Mouse (Mus musculus): ENCODE results near the gene Eprs. TPM values are rescaled to one million over a fixed set of nuclear protein-coding genes. Genes with fewer than 3 reads are reported as not detected.
"Not testable (repeated sequence)": the region's sequence is repeated elsewhere in the genome, so short reads cannot be mapped to it uniquely, and the experiment has no call there.

Gene Eprs
- 10 to 100 TPM; 66.7 to 76.4 (median 71.5) TPM for total RNA-seq (2022)

DNA sequence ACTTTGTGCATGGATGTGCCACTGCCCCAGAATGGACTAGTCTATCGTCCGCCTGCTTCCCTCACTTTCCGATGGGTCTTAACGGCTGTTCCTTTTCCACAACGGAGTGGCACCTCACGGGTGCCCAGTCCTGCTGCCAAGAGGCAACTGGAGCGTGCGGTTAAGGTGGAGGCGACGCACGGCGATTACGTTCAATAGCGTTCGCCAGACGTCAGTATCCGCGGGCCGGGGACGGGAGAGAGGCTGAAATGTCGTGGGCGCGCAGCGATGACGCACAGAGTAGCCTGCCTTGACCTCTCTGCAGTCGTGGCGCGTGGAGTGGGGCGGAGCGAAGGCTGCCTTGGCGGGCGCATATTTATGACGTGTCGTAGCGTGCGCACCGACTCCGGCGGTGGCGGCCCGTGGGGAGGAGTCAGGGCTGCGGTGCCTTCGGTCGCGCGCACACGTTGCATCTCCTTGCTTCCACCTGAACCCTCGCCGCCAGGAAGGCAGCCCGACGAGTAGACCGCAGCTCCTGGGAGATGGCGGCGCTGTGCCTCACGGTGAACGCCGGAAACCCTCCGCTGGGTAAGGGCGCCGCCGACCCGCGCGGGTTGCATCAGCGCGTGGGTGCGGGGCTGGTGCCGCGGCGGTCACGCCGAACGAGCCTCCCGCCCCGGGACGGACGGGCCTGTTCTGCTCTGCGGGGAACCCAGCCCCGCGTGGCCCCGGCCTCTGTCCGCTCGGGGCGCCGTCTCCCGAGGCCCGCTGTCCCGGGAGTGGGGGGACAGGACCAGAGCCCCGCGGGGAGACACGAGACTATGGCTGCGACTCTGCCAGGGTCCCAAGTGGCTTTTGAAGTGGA is at the start of gene Eprs:
TSS of gene Eprs (plus strand) at position 368 of the 844 bp plus-strand sequence.
- peak; percentile 99 for DNase-seq (ENCODE audit: low spot score in 2 of 2)

DNA sequence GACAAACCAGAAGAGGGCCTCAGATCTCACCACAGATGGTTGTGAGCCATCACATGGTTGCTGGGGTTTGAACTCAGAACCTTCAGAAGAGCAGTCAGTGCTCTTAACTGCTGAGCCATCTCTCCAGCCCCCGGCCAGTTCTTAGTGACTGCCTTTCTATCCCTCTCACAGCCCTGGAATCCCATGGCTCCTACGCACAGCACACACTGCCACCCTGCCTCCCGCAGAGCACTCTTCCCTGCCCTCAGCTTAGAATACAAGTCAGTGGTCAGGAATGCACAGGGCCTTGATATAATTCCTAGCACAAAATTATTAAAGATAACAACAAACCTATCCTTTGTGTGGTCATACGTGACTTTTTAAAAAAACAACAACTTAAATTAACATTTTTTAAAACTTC is 48.3 kb upstream of the Eprs start:
- no peak for DNase-seq (ENCODE audit: low spot score in 2 of 2)

DNA sequence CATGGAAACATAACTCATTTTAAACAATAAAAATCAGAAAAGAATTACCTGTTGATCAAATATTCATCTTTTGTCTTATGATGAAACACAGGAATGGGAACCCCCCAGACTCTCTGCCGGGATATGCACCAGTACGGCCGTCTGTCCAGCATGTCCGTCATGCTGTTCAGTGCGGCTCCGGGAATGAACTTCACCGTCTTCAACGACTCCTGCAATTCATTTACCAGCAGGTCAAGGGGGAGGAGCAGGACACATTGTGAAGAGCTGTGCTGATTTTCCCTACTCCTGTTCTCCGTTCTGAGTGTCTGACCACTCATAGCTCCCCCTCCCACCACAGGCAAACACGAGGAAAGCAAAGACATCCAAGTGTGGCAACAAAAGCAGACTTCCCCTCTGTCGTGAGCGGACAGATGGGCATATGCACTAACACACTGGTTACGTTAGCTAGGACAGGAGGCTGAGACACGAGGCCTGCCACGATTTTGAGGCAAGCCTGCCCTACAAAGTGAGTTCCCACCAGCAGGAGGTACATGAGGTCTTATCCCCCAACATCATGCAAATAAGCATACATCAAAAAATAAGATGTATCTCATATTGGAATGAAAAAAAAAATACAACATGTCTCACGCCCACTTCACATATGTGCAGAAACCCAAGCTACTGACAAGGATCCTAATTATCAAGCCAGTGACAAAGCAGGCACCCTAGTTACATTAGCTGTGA is 46.8 kb upstream of the Eprs start:
- peak; percentile 43 to 44 for DNase-seq (ENCODE audit: low spot score in 2 of 2)

DNA sequence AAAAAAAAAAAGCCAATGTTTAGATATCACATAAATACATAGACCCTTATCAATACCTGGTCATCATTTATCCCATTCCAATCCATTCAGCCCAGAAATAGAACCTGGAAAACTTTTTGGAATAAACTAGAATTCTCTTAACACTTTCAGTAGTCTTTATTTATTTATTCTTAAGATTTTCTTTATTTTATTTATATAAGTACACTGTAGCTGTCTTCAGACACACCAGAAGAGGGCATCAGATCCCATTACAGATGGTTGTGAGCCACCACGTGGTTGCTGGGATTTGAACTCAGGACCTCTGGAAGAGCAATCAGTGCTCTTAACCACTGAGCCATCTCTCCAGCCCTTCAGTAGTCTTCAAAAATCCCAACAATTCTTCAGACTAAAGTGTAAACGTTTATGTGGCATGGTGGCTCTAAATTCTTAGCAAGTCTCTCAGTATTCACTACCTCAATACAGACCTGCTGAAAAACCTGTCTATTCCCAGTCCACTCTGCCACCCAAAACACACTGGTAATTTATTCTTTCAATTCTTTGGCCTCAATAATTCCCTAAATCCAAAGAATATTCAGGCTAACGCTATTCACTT is 35.0 kb upstream of the Eprs start:
- DNase-seq (ENCODE audit: low spot score in 2 of 2), result not testable (repeated sequence)

DNA sequence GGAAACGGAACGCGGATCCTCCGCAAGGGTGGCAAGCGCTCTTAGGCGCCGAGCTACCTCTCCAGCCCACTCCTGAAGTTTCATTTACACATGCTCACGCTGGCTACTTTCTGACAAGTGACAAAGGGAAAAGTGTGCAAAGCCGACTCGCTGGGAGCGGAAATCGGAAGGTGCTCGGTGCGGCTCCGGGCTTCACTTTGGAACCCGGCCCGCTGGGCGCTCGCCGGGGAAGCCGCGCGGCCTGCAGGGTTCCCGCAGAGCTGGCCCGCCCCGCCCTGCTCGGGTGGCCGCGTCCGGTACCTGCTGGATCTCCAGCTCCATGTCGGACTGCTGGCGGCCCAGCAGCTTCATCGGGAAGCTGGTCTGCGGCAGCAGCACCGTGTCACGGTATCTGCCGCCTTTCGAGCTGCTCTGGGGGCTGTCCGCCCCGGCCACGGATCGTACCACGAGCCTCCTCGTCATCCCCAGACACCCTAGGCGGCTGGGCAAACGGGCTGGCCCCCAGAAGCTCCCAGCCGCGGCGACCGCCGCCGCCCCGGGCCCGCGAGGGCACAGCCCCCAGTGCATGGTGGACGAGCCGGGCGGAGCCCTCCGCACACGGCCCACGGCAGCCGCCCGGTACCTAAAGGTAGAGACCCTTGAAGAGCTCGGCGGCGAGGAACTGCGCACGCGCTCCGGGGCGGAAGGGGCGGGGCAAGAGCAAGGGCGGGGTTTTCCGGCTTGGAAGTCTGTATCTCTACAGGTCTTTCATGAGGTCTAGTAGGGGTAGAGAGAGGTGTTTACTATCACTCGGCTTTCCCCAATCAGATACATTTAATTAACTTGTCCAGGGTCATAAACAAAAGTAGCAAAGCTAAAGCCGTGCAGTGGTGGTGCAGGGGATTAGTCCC is 33.9 kb upstream of the Eprs start, which contains the start of gene Iars2:
TSS of gene Iars2 (minus strand) at position 676 of the 890 bp plus-strand sequence.
- peak; percentile 83 to 86 for DNase-seq (ENCODE audit: low spot score in 2 of 2)

DNA sequence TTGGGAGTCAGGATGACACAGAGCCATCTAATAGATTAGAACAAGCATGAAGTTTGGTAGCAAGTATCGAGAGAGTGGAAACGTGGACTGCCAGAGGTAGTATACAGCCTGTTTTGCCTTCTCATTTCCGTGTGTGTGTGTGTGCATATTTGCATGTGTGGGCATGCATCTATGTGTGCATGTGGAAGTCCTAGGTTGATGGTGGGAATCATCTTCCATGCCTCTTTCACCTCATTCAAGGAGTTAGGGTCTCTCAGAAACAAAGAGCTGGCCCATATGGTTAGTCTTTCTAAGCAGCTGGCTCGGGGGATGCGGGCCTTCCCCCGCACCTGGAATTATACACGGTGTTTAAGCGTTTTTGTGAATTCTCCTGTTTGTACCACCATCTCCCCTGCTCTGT is 33.0 kb upstream of the Eprs start:
- DNase-seq (ENCODE audit: low spot score in 2 of 2), result no peak

DNA sequence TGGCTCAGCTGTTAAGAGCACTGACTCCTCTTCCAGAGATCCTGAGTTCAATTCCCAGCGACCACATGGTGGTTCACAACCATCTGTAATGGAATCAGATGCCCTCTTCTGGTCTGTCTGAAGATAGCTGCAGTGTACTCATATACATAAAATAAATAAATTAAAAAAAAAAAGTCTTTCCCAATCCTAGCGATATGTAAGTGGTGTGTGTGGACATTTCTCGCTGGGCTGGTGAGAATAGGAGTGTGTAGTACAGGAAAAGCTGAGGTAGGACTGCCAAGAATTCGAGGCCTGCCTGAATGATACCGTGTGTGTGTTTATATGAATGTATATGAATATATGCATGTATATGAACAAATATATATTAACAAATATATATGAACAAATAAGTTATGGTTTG is 31.5 kb upstream of the Eprs start:
- DNase-seq (ENCODE audit: low spot score in 2 of 2), result no peak

DNA sequence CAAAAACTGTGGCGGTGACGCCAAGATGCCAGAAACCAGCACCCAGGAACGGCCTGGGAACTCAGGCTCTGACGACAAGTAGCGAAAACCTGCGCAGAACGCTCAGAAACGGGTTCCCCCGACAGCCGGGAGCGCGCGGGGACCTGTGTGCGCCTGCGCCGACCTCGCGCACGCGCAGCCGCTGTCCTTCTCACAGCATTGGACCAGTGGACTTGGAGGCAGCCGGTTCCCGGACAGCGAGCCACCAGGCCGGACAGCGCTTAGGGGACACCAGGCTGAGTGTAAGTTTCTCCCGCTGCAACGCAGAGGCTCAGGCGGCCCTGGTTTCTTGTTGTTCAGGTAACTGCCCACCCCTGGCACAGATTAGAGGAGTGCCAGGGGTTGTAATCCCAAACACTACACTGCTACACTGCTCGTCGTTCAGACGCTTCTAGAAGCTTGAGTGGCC is 30.8 kb upstream of the Eprs start, which contains the start of gene Bpnt1:
TSS of gene Bpnt1 (plus strand) at position 167 of the 448 bp plus-strand sequence.
- peak; percentile 82 to 87 for DNase-seq (ENCODE audit: low spot score in 2 of 2)

DNA sequence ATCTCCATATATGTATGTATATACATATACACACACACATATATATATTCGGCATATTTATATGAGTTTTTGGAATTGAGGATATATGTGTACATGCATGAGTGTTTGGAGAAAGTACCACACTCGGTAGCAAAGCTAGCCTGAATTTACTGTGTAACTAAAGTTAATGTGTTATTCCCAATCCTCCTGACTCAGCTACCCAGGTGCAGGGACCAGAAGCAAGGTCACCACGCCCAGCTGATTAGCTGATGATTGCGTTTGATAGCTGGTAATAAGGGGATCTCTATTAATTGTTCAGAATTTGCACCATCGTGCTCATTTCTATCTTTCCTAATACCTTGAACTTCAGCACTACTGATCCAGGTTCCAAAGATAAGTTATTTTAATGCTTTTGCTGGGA is 29.2 kb upstream of the Eprs start:
- no peak for DNase-seq (ENCODE audit: low spot score in 2 of 2)

DNA sequence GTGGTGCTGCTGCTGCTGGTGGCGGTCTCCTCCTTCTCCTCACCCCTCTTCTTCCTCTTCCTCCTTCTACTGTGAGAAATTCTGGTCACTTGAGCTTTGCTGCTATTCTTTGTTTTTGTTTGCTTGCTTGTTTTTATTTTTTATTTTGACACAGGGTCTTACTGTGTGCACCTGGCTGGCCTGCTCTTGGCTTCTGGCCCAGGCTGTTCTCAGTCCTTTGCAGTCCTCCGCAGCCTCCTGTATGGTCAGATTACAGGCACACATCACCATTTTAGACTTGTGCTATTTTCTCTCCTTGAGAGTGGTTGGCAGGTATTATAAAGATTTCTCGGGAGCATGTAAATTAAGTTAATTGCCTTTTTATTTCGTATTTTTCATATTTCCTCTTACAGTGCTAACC is 28.7 kb upstream of the Eprs start:
- DNase-seq (ENCODE audit: low spot score in 2 of 2), result no peak

DNA sequence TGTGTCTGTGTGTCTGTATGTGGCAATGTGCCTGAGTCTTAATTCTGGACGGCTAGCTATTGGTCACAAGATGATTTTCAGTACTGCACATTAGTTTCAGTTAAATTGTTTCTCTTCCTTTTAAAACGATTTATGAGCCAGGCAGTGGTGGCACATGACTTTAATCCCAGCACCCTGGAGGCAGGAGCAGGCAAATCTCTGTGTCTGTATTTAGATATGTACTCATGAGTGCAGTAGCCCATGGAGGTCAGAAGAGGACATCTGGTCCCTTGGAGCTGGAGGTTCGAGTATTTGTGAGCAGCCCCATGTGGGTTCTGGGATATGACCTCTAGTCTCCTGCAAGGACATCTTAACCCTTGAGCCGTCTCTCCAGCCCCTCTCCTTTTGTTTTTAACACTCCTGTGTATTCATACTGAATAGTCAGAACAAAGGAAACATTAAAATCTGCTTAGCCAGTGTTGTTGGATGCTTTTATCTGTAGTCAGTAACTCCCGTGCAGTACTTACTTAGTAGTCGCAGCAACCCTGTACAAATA is 27.5 kb upstream of the Eprs start:
- DNase-seq (ENCODE audit: low spot score in 2 of 2), result no peak

DNA sequence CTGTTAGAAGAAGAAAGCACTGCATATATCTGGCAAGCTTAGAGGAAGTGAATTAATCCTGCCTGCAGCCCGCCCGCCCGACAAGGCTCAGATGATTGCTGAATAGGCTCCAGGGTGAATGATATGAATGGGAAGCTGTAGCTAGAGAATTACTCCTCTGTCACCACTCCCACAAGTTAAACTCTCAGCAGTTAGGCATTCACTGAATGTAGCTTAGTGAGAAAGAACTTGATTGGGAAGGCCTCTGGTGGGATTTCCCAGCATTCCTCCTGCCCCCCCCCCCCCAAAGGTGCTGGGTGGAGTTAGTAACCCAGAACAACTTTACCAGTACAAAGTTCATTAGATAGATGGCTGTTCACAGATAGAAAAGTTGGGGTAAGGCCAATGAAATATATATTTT is 26.3 kb upstream of the Eprs start:
- no peak for DNase-seq (ENCODE audit: low spot score in 2 of 2)

DNA sequence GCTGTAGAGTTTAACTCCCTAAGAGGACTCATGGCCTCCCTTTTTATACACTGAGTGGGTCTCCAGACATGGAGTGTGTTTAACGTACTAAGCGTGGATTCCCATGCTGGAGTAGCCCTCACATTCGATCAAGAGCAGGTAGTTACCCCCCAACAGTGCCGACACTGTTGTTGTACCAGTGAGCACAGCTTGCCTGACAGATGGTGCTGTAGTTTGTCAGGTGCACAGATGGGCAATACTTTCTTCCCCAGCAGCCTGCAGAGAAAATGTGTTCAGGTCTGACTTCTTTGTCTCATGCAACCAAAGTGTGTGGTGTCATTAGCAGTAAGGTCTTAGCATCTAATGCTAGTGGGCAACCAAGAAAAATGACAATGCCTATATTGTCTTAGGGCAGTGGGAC is 20.4 kb upstream of the Eprs start:
- peak in 1 of 2 experiments; percentile 43 for DNase-seq (ENCODE audit: low spot score in 2 of 2)

DNA sequence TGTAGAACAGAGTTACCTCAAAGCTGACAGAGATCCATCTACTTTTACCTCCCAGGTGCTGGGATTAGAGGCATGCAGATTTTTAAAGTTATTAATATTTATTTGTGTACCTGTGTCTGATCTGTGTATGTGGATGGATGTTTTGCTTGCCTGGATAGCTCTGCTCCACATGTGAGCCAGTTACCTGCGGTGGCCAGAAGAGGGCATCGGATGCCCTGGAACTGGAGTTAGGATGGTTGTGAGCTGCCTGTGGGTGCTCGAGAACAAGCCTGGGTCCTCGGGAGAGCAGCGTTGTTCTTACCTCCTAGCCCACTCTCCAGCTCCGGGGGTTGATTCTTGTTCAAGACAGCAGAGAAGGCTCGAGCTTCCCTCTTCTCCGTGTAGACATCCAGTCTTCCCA is 19.4 kb upstream of the Eprs start:
- DNase-seq (ENCODE audit: low spot score in 2 of 2), result no peak

DNA sequence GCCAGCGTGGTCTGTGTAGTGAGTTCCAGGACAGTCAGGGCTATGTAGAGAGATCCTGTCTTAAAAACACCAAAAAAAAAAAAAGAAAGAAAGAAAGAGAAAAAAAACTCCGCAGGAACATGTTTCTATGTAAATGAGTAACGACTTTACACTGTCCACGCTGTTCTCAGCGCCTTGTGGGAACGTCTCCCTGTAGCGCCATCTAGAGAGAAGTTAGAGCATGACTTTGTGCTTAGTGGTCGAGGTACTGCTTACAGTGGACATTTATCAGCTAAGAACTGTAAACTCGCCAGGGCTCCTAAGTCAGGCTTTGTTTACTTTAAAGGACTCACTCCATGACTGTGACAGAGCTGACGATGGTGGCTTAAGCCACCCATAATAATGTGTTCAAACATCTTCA is 16.7 kb upstream of the Eprs start:
- DNase-seq (ENCODE audit: low spot score in 2 of 2), result no peak

DNA sequence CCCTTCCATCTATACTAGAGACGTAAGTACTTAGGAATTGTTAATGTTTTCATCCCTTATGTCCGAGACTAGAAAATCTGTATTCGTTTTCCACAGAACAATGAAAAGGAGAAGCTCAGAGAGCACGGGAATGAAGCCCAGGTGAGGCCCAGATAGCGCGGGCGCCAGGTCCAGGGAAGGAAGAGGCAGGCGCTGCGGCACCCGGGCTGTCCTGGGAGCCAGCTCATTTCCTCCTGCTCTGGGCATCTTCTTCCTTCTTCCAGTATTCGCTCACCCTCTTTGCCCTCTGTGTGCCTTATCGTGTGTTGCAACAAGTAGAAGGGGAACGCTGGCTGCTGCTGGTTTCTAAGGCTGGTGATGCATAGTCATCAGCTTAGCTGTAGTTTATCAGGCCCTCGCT is 13.1 kb upstream of the Eprs start:
- DNase-seq (ENCODE audit: low spot score in 2 of 2), result no peak

DNA sequence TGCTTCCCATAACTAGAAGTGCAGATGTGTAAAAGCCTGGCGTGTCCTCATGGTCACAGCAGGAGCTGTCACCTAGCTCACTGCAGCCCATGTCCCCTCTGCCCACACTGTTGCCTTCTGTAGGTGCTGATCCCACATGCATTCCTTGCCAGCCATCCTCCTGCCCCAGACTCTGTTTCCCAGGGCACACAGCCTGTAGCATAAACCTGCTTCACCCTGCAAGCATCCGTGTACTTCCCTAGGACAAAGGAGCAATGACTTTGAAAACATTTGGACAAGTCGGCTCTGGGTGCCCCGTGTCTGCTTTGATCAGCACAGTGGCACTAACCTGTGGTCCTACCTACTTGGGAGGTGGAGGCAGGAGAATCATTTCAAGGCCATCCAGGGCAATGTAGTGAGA is 12.2 kb upstream of the Eprs start:
- DNase-seq (ENCODE audit: low spot score in 2 of 2), result no peak

DNA sequence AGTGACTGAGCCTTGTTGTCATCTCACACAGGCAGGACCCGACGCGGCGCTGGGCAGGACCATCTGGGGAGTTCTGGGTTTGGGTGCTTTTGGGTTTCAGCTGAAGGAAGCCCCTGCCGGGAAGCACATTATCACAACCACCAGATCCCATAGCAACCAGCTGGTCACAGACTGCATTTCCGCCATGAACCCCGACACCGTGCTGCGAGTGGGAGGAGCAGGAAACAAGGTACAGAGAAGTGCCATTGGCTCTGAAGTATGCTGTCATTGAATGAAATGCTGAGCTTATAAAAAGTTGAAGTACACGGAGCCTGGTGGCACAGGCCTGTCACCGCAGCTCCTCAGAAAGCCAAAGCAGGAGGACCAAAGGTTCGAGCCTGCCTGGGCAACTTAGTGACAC is 10.7 kb upstream of the Eprs start:
- no peak for DNase-seq (ENCODE audit: low spot score in 2 of 2)

DNA sequence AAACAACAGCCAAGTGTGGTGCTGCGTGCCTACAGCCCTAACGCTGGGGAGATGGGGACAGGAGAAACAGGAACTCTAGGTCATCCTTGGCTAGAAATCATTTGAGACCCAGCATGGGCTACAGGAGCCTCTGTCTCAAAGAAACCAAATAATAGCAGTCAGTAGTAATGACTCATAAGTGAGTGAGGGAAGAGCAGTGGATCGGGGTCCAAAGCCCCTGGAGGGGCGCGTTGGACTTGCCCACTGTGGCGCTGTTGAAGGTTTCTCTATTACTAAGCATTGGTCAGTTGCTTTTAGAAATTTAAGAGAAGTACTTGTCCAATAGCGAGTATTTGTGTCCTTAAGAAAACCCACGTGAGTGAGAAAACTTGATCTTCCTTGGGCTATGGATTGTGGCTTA is 9.5 kb upstream of the Eprs start:
- no peak for DNase-seq (ENCODE audit: low spot score in 2 of 2)

DNA sequence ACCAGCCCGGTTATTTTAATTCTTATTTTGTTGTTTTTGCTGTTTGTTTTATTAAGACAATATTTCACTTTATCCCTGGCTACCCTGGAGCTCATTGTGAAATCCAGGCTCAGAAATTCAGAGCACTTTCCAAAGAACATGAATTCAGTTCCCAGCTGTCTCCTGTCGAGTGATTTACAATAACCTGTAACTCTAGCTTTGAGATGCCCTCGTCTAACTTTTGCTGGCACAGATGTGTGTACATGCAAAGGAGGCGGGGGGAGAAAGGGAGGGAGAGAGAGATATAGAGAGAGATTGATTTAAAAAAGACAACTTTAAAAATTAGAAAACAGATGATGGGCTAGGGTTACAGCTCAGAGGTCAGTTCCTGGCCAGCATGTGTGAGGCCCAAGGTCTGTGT is 8.1 kb upstream of the Eprs start:
- no peak for DNase-seq (ENCODE audit: low spot score in 2 of 2)

DNA sequence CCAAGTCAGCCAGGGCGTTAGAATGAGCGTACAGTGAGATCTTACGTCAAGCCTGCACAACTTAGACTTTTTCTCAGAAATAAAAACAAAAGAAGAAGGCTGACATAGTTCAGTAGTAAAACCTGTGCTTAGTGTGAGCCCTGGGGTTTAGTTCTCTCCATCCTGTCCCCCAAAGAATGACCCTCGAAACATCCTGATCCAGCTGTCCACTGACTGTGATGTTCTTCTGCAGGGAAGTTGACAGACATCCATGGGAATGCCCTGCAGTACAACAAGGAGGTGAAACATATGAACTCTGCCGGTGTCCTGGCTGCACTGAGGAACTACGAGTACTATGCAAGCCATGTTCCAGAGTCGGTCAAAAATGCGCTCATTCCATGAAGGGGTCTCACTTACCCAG is 6.6 kb upstream of the Eprs start:
- DNase-seq (ENCODE audit: low spot score in 2 of 2), result no peak

Measured in layer of hippocampus, adult 8-10 months (tissue).